Mouse (Mus musculus) bone marrow macrophage, adult 2 months (primary cell): ENCODE measurements around the gene Vat1l. TPM values are rescaled to one million over a fixed set of nuclear protein-coding genes. Genes with fewer than 3 reads are reported as not detected.

ENCODE experiments used
- H3K27ac ChIP-seq: 2 replicates; pipeline ENCODE4 v1.5.1; 2012; ENCODE audit warnings: low read depth, low read length; ENCODE audit not compliant: insufficient read depth
- H3K4me1 ChIP-seq: 2 replicates; pipeline ENCODE4 v1.6.1; 2012; ENCODE audit warnings: low read length; ENCODE audit not compliant: control insufficient read depth, insufficient read depth
- H3K4me3 ChIP-seq: 2 replicates; pipeline ENCODE4 v1.5.1; 2012; ENCODE audit warnings: mild to moderate bottlenecking, low read length, moderate library complexity; ENCODE audit not compliant: insufficient read depth
- CTCF ChIP-seq: IDR thresholded peaks from 2 replicates; pipeline ENCODE4 v1.5.1; 2012; ENCODE audit warnings: low read depth, mild to moderate bottlenecking, low read length, moderate library complexity
- POLR2A ChIP-seq: IDR thresholded peaks from 2 replicates; pipeline ENCODE4 v1.6.1; 2012; ENCODE audit warnings: mild to moderate bottlenecking, low read depth, low read length, borderline replicate concordance
- polyA plus RNA-seq: library from polyadenylated mRNA; stranded (reverse); fragments of >200 nt; gene quantifications from 2 replicates; pipeline ENCODE4 v1.2.4, GENCODE M21; 2012; ENCODE audit not compliant: missing spikeins, insufficient read depth, insufficient read length

The Vat1l gene
- polyA plus RNA-seq, 1 experiment: not detected

DNA sequence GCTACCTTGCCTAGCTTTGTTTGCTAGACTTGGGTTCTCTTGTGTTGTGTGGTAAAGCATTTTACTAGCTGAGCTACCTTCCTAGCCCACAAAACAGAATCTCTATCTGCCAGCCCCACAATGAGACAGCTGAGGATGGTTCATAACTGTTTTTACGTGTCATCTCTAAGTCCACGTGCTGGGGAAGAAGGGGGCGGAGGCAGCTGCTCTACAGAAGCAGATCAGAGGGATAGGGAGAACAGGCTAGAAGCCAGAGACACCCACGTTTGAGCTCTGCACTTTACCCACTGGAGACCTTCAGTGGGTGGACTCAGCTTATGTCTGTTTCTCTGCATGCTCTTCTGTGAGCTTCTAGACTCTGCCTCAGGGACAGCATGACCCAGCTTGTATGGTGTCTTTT lies 216.1 kb downstream of the Vat1l start:
- TF ChIP-seq POLR2A (no peak), CTCF (no peak)
- Histone ChIP-seq H3K27ac (no peak overlapping the region), H3K4me3 (no peak overlapping the region), H3K4me1 (no peaks in the 10 kb centered on the region)

Other genes starting within 250 kb of the Vat1l start
- 16.0 and 20.6 TPM in 2 replicates for gene Nudt7, start 72.1 kb upstream of the Vat1l start, polyA plus RNA-seq
- not detected in 2 replicates for gene Clec3a, start 212.5 kb downstream of the Vat1l start, polyA plus RNA-seq
- 11.4 and 12.4 TPM in 2 replicates for gene Wwox, start 234.0 kb downstream of the Vat1l start, polyA plus RNA-seq